Mouse (Mus musculus): ENCODE results near the gene Bola3. TPM values are rescaled to one million over a fixed set of nuclear protein-coding genes. Genes with fewer than 3 reads are reported as not detected.

Bola3 gene
- polyA plus RNA-seq, 1 experiment from 2014 or later: 60.3 TPM

- H3K4me3 ChIP-seq (replicated peaks; ENCODE audit: low read length): no peak overlapping the region; the same call in 1 of the 2 replicates
- 6% methylated on average over 10 of the region's 10 CpGs for WGBS
- no peak for ATAC-seq (ENCODE audit: low FRiP score)
Measured at GRCm38 (mm10) chr6:83316022-83316421, 32.9 kb upstream of the Bola3 start.

GRCm38 (mm10) chr6:83317108-83317741 lies 31.7 kb upstream of the Bola3 start:
- Histone ChIP-seq H3K27ac (peak overlapping the region; percentile 78), H3K4me3 (replicated peaks; ENCODE audit: low read length) (peak overlapping the region; percentile 98), H3K27me3 (ENCODE audit: control insufficient read depth, insufficient read depth, low read length) (no peaks in the 10 kb centered on the region), H3K4me1 (replicated peaks; ENCODE audit: control insufficient read depth, insufficient read depth, low read length) (peaks cover 17% of the 10 kb centered on the region; the same call in 1 of the 2 replicates), H3K9me3 (ENCODE audit: control insufficient read depth, low read length) (no peaks in the 10 kb centered on the region), H3K9ac (peak overlapping the region; percentile 89), H3K4me2 (replicated peaks) (peak overlapping the region; percentile 80), H3K36me3 (replicated peaks; ENCODE audit: control insufficient read depth, insufficient read depth) (peaks cover 6% of the 10 kb centered on the region)
- peak; percentile 99 for ATAC-seq (ENCODE audit: low FRiP score)
- peak; percentile 93 for DNase-seq (ENCODE audit: low spot score)
- under 1% methylated on average over 51 of the region's 52 CpGs for WGBS

More at GRCm38 (mm10) chr6:83316022-83316421, 32.9 kb upstream of the Bola3 start:
- H3K4me1 ChIP-seq (replicated peaks; ENCODE audit: control insufficient read depth, insufficient read depth, low read length): peaks cover 17% of the 10 kb centered on the region; the same call in 1 of the 2 replicates
- H3K9ac ChIP-seq: 0 out of 2 replicates have a peak overlapping the region, but pooled peaks have one; percentile 8
- no peak overlapping the region for H3K27ac ChIP-seq
- no peak for DNase-seq (ENCODE audit: low spot score)
- no peaks in the 10 kb centered on the region for H3K9me3 ChIP-seq (ENCODE audit: control insufficient read depth, low read length)
- peak overlapping the region; percentile 80 for H3K4me2 ChIP-seq (replicated peaks)
- peaks cover 18% of the 10 kb centered on the region for H3K36me3 ChIP-seq (replicated peaks; ENCODE audit: control insufficient read depth, insufficient read depth)
- H3K27me3 ChIP-seq (ENCODE audit: control insufficient read depth, insufficient read depth, low read length): no peaks in the 10 kb centered on the region

- Histone ChIP-seq H3K9ac (no peak overlapping the region), H3K4me2 (replicated peaks) (no peak overlapping the region), H3K36me3 (replicated peaks; ENCODE audit: control insufficient read depth, insufficient read depth) (no peaks in the 10 kb centered on the region), H3K27ac (no peak overlapping the region), H3K27me3 (ENCODE audit: control insufficient read depth, insufficient read depth, low read length) (no peaks in the 10 kb centered on the region), H3K4me1 (replicated peaks; ENCODE audit: control insufficient read depth, insufficient read depth, low read length) (peaks cover 11% of the 10 kb centered on the region), H3K4me3 (replicated peaks; ENCODE audit: low read length) (no peak overlapping the region), H3K9me3 (ENCODE audit: control insufficient read depth, low read length) (no peaks in the 10 kb centered on the region)
- ATAC-seq (ENCODE audit: low FRiP score): no peak
- DNase-seq (ENCODE audit: low spot score): no peak
- 68% methylated on average over 1 of the region's 1 CpGs for WGBS
Measured at GRCm38 (mm10) chr6:83321927-83322326, 27.0 kb upstream of the Bola3 start.

- Histone ChIP-seq H3K4me1 (replicated peaks; ENCODE audit: control insufficient read depth, insufficient read depth, low read length) (peaks cover 17% of the 10 kb centered on the region), H3K4me3 (replicated peaks; ENCODE audit: low read length) (no peak overlapping the region), H3K27ac (no peak overlapping the region), H3K9me3 (ENCODE audit: control insufficient read depth, low read length) (no peaks in the 10 kb centered on the region), H3K27me3 (ENCODE audit: control insufficient read depth, insufficient read depth, low read length) (no peaks in the 10 kb centered on the region), H3K4me2 (replicated peaks) (no peak overlapping the region), H3K9ac (no peak overlapping the region), H3K36me3 (replicated peaks; ENCODE audit: control insufficient read depth, insufficient read depth) (no peaks in the 10 kb centered on the region)
- no peak for DNase-seq (ENCODE audit: low spot score)
- no peak for ATAC-seq (ENCODE audit: low FRiP score)
- WGBS: 72% methylated on average over 2 of the region's 2 CpGs
Measured at GRCm38 (mm10) chr6:83322794-83323193, 26.2 kb upstream of the Bola3 start.

- no peak overlapping the region for H3K4me3 ChIP-seq (replicated peaks; ENCODE audit: low read length)
- no peak overlapping the region for H3K9ac ChIP-seq
- no peaks in the 10 kb centered on the region for H3K36me3 ChIP-seq (replicated peaks; ENCODE audit: control insufficient read depth, insufficient read depth)
- peaks cover 18% of the 10 kb centered on the region for H3K4me1 ChIP-seq (replicated peaks; ENCODE audit: control insufficient read depth, insufficient read depth, low read length)
- no peak overlapping the region for H3K4me2 ChIP-seq (replicated peaks)
- no peak for ATAC-seq (ENCODE audit: low FRiP score)
- WGBS: 75% methylated on average over 8 of the region's 8 CpGs
- no peaks in the 10 kb centered on the region for H3K9me3 ChIP-seq (ENCODE audit: control insufficient read depth, low read length)
- no peaks in the 10 kb centered on the region for H3K27me3 ChIP-seq (ENCODE audit: control insufficient read depth, insufficient read depth, low read length)
- no peak for DNase-seq (ENCODE audit: low spot score)
- H3K27ac ChIP-seq: no peak overlapping the region
Measured at GRCm38 (mm10) chr6:83323652-83324419, 25.1 kb upstream of the Bola3 start.

GRCm38 (mm10) chr6:83325525-83326393 lies 23.2 kb upstream of the Bola3 start, which contains the start of the genes Mthfd2 and Mob1a:
Gene Mthfd2, minus strand, starts transcription at chr6:83325908.
Gene Mob1a, plus strand, starts transcription at chr6:83326016.
- peak; percentile 97 for ATAC-seq (ENCODE audit: low FRiP score)
- Histone ChIP-seq H3K4me2 (replicated peaks) (peak within 1 kb of the TSS; percentile 75), H3K36me3 (replicated peaks; ENCODE audit: control insufficient read depth, insufficient read depth) (peaks cover 15% of the 10 kb centered on the region), H3K4me1 (replicated peaks; ENCODE audit: control insufficient read depth, insufficient read depth, low read length) (peaks cover 18% of the 10 kb centered on the region), H3K9me3 (ENCODE audit: control insufficient read depth, low read length) (no peaks in the 10 kb centered on the region), H3K27me3 (ENCODE audit: control insufficient read depth, insufficient read depth, low read length) (no peaks in the 10 kb centered on the region), H3K27ac (peak within 1 kb of the TSS; percentile 85), H3K9ac (peak within 1 kb of the TSS; percentile 87), H3K4me3 (replicated peaks; ENCODE audit: low read length) (peak within 1 kb of the TSS; percentile 74)
- DNase-seq (ENCODE audit: low spot score): peak; percentile 93
- WGBS: 1% methylated on average over 62 of the region's 65 CpGs

GRCm38 (mm10) chr6:83326394-83326736 lies 22.6 kb upstream of the Bola3 start:
- Histone ChIP-seq H3K27ac (peak overlapping the region; percentile 85), H3K4me1 (replicated peaks; ENCODE audit: control insufficient read depth, insufficient read depth, low read length) (peaks cover 18% of the 10 kb centered on the region), H3K36me3 (replicated peaks; ENCODE audit: control insufficient read depth, insufficient read depth) (peaks cover 22% of the 10 kb centered on the region), H3K27me3 (ENCODE audit: control insufficient read depth, insufficient read depth, low read length) (no peaks in the 10 kb centered on the region), H3K4me3 (replicated peaks; ENCODE audit: low read length) (peak overlapping the region; percentile 74), H3K4me2 (replicated peaks) (peak overlapping the region; percentile 75), H3K9ac (peak overlapping the region; percentile 87), H3K9me3 (ENCODE audit: control insufficient read depth, low read length) (no peaks in the 10 kb centered on the region)
- WGBS: 10% methylated on average over 6 of the region's 6 CpGs
- ATAC-seq (ENCODE audit: low FRiP score) (no peak; the same call in none of the 2 replicates), DNase-seq (ENCODE audit: low spot score) (peak; percentile 24)

- no peak for DNase-seq (ENCODE audit: low spot score)
- peak overlapping the region; percentile 74 for H3K4me3 ChIP-seq (replicated peaks; ENCODE audit: low read length)
- no peak for ATAC-seq (ENCODE audit: low FRiP score)
- H3K36me3 ChIP-seq (replicated peaks; ENCODE audit: control insufficient read depth, insufficient read depth): peaks cover 25% of the 10 kb centered on the region
- H3K4me2 ChIP-seq (replicated peaks): peak overlapping the region; percentile 75
- H3K9me3 ChIP-seq (ENCODE audit: control insufficient read depth, low read length): no peaks in the 10 kb centered on the region
- WGBS: 73% methylated on average over 6 of the region's 6 CpGs
- no peak overlapping the region for H3K27ac ChIP-seq
- peak overlapping the region; percentile 87 for H3K9ac ChIP-seq
- H3K4me1 ChIP-seq (replicated peaks; ENCODE audit: control insufficient read depth, insufficient read depth, low read length): peaks cover 18% of the 10 kb centered on the region
- H3K27me3 ChIP-seq (ENCODE audit: control insufficient read depth, insufficient read depth, low read length): no peaks in the 10 kb centered on the region
Measured at GRCm38 (mm10) chr6:83326761-83327160, 22.2 kb upstream of the Bola3 start.

Measured in hindbrain, embryonic 14.5 days (tissue).